Mouse (Mus musculus): ENCODE results near the gene Lrrc71. TPM values are rescaled to one million over a fixed set of nuclear protein-coding genes. Genes with fewer than 3 reads are reported as not detected.

The Lrrc71 gene
- polyA plus RNA-seq, 2 experiments = 0.33 to 0.52 TPM

- ATAC-seq (ENCODE audit: low FRiP score, low read depth) = no peak
- 97% methylated on average over 16 of the region's 16 CpGs for WGBS
- H3K9ac ChIP-seq (ENCODE audit: low read depth, low read length, severe bottlenecking) = no peak overlapping the region
- H3K4me1 ChIP-seq (ENCODE audit: control insufficient read depth, insufficient read depth, low read length) = no peaks in the 10 kb centered on the region
- DNase-seq (ENCODE audit: low spot score) = no peak
- H3K4me3 ChIP-seq (replicated peaks; ENCODE audit: low read length) = no peak overlapping the region
- TF ChIP-seq POLR2A (IDR thresholded peaks at IDR 0.05; ENCODE audit: borderline replicate concordance, extremely low read depth, insufficient read depth, insufficient read length) = no peak
- no peak overlapping the region for H3K4me2 ChIP-seq (replicated peaks; ENCODE audit: low read depth, low read length, severe bottlenecking)
- H3K27ac ChIP-seq (replicated peaks; ENCODE audit: low read depth, low read length) = no peak overlapping the region
- no peaks in the 10 kb centered on the region for H3K27me3 ChIP-seq (ENCODE audit: control insufficient read depth, insufficient read depth, low read length)
- peaks cover 93% of the 10 kb centered on the region for H3K36me3 ChIP-seq (ENCODE audit: control insufficient read depth, insufficient read depth, low read length)
- no peaks in the 10 kb centered on the region for H3K9me3 ChIP-seq (ENCODE audit: control insufficient read depth, low read length)
Observed at GRCm38 (mm10) chr3:87725396-87726160, 22.8 kb downstream of the Lrrc71 start.

GRCm38 (mm10) chr3:87724556-87724955 is 23.9 kb downstream of the Lrrc71 start:
- Histone ChIP-seq H3K36me3 (ENCODE audit: control insufficient read depth, insufficient read depth, low read length) (peaks cover 92% of the 10 kb centered on the region), H3K9me3 (ENCODE audit: control insufficient read depth, low read length) (no peaks in the 10 kb centered on the region), H3K27me3 (ENCODE audit: control insufficient read depth, insufficient read depth, low read length) (no peaks in the 10 kb centered on the region), H3K4me2 (replicated peaks; ENCODE audit: low read depth, low read length, severe bottlenecking) (no peak overlapping the region), H3K9ac (ENCODE audit: low read depth, low read length, severe bottlenecking) (no peak overlapping the region), H3K4me1 (ENCODE audit: control insufficient read depth, insufficient read depth, low read length) (no peaks in the 10 kb centered on the region), H3K4me3 (replicated peaks; ENCODE audit: low read length) (no peak overlapping the region), H3K27ac (replicated peaks; ENCODE audit: low read depth, low read length) (no peak overlapping the region)
- WGBS = 69% methylated on average over 6 of the region's 6 CpGs
- ATAC-seq (ENCODE audit: low FRiP score, low read depth) (no peak), DNase-seq (ENCODE audit: low spot score) (no peak)
- TF ChIP-seq POLR2A (IDR thresholded peaks at IDR 0.05; ENCODE audit: borderline replicate concordance, extremely low read depth, insufficient read depth, insufficient read length) = no peak

- no peaks in the 10 kb centered on the region for H3K9me3 ChIP-seq (ENCODE audit: control insufficient read depth, low read length)
- no peak overlapping the region for H3K4me3 ChIP-seq (replicated peaks; ENCODE audit: low read length)
- no peak for ATAC-seq (ENCODE audit: low FRiP score, low read depth)
- no peak overlapping the region for H3K9ac ChIP-seq (ENCODE audit: low read depth, low read length, severe bottlenecking)
- no peak for DNase-seq (ENCODE audit: low spot score)
- H3K27ac ChIP-seq (replicated peaks; ENCODE audit: low read depth, low read length) = no peak overlapping the region
- no peak overlapping the region for H3K4me2 ChIP-seq (replicated peaks; ENCODE audit: low read depth, low read length, severe bottlenecking)
- no peak for TF ChIP-seq POLR2A (IDR thresholded peaks at IDR 0.05; ENCODE audit: borderline replicate concordance, extremely low read depth, insufficient read depth, insufficient read length)
- H3K4me1 ChIP-seq (ENCODE audit: control insufficient read depth, insufficient read depth, low read length) = no peaks in the 10 kb centered on the region
- H3K27me3 ChIP-seq (ENCODE audit: control insufficient read depth, insufficient read depth, low read length) = no peaks in the 10 kb centered on the region
- 82% methylated on average over 2 of the region's 2 CpGs for WGBS
- peaks cover 88% of the 10 kb centered on the region for H3K36me3 ChIP-seq (ENCODE audit: control insufficient read depth, insufficient read depth, low read length)
Observed at GRCm38 (mm10) chr3:87718525-87718924, 29.9 kb downstream of the Lrrc71 start.

Other genes starting within 250 kb of the Lrrc71 start
- gene Etv3, start 223.2 kb downstream of the Lrrc71 start, polyA plus RNA-seq (2012; rRNA removed) = 18.7 and 20.0 TPM in 2 replicates
- gene Etv3, start 223.2 kb downstream of the Lrrc71 start, polyA plus RNA-seq (2014; fragmentation: Nextera tagmentation; extraction: Ambion mirVana) = 17.1 and 17.2 TPM in 2 replicates
- gene Arhgef11, start 131.1 kb downstream of the Lrrc71 start, polyA plus RNA-seq (2012; rRNA removed) = 28.2 and 36.4 TPM in 2 replicates
- gene Arhgef11, start 131.1 kb downstream of the Lrrc71 start, polyA plus RNA-seq (2014; fragmentation: Nextera tagmentation; extraction: Ambion mirVana) = 16.1 and 19.0 TPM in 2 replicates
- gene Ntrk1, start 46.5 kb upstream of the Lrrc71 start, polyA plus RNA-seq (2012; rRNA removed) = 2.7 and 3.7 TPM in 2 replicates
- gene Ntrk1, start 46.5 kb upstream of the Lrrc71 start, polyA plus RNA-seq (2014; fragmentation: Nextera tagmentation; extraction: Ambion mirVana) = 1.3 and 2.1 TPM in 2 replicates
- 1.4 and 1.7 TPM in 2 replicates for gene Insrr, start 48.3 kb upstream of the Lrrc71 start, polyA plus RNA-seq (2012; rRNA removed)
- 0.22 and 0.35 TPM in 2 replicates for gene Insrr, start 48.3 kb upstream of the Lrrc71 start, polyA plus RNA-seq (2014; fragmentation: Nextera tagmentation; extraction: Ambion mirVana)
- gene Pear1, start 75.7 kb upstream of the Lrrc71 start, polyA plus RNA-seq (2012; rRNA removed) = 47.2 and 65.4 TPM in 2 replicates
- gene Pear1, start 75.7 kb upstream of the Lrrc71 start, polyA plus RNA-seq (2014; fragmentation: Nextera tagmentation; extraction: Ambion mirVana) = 21.5 and 27.0 TPM in 2 replicates
- 0.08 and 0.18 TPM in 2 replicates for gene Sh2d2a, start 98.1 kb upstream of the Lrrc71 start, polyA plus RNA-seq (2012; rRNA removed)
- not detected in 2 replicates for gene Sh2d2a, start 98.1 kb upstream of the Lrrc71 start, polyA plus RNA-seq (2014; fragmentation: Nextera tagmentation; extraction: Ambion mirVana)
- gene Prcc, start 137.0 kb upstream of the Lrrc71 start, polyA plus RNA-seq (2012; rRNA removed) = 48.5 and 50.6 TPM in 2 replicates
- 15.8 and 16.8 TPM in 2 replicates for gene Prcc, start 137.0 kb upstream of the Lrrc71 start, polyA plus RNA-seq (2014; fragmentation: Nextera tagmentation; extraction: Ambion mirVana)
- 160 and 203 TPM in 2 replicates for gene Hdgf, start 157.7 kb upstream of the Lrrc71 start, polyA plus RNA-seq (2012; rRNA removed)
- gene Hdgf, start 157.7 kb upstream of the Lrrc71 start, polyA plus RNA-seq (2014; fragmentation: Nextera tagmentation; extraction: Ambion mirVana) = 260 and 268 TPM in 2 replicates
- 88.6 and 124 TPM in 2 replicates for gene Mrpl24, start 170.9 kb upstream of the Lrrc71 start, polyA plus RNA-seq (2012; rRNA removed)
- gene Mrpl24, start 170.9 kb upstream of the Lrrc71 start, polyA plus RNA-seq (2014; fragmentation: Nextera tagmentation; extraction: Ambion mirVana) = 66.2 and 75.7 TPM in 2 replicates
- gene Isg20l2, start 181.7 kb upstream of the Lrrc71 start, polyA plus RNA-seq (2012; rRNA removed) = 35.7 and 39.7 TPM in 2 replicates
- gene Isg20l2, start 181.7 kb upstream of the Lrrc71 start, polyA plus RNA-seq (2014; fragmentation: Nextera tagmentation; extraction: Ambion mirVana) = 26.7 and 27.0 TPM in 2 replicates
- gene Rrnad1, start 182.1 kb upstream of the Lrrc71 start, polyA plus RNA-seq (2012; rRNA removed) = 53.6 and 61.8 TPM in 2 replicates
- gene Rrnad1, start 182.1 kb upstream of the Lrrc71 start, polyA plus RNA-seq (2014; fragmentation: Nextera tagmentation; extraction: Ambion mirVana) = 15.6 and 18.7 TPM in 2 replicates
- gene Crabp2, start 200.0 kb upstream of the Lrrc71 start, polyA plus RNA-seq (2012; rRNA removed) = 176 and 192 TPM in 2 replicates
- gene Crabp2, start 200.0 kb upstream of the Lrrc71 start, polyA plus RNA-seq (2014; fragmentation: Nextera tagmentation; extraction: Ambion mirVana) = 267 and 331 TPM in 2 replicates
- gene Nes, start 222.5 kb upstream of the Lrrc71 start, polyA plus RNA-seq (2012; rRNA removed) = 28.4 and 36.0 TPM in 2 replicates
- gene Nes, start 222.5 kb upstream of the Lrrc71 start, polyA plus RNA-seq (2014; fragmentation: Nextera tagmentation; extraction: Ambion mirVana) = 24.5 and 28.7 TPM in 2 replicates